Mouse (Mus musculus): Measurements from ENCODE around the gene Eps8. TPM values are rescaled to one million over a fixed set of nuclear protein-coding genes. Genes with fewer than 3 reads are reported as not detected.
A peak's percentile ranks its signal among the peaks of the same experiment; 100 is the strongest.
"Not testable (repeated sequence)": the region's sequence is repeated elsewhere in the genome, so short reads cannot be mapped to it uniquely, and the experiment has no call there.

The Eps8 gene
- polyA plus RNA-seq, 1 experiment from 2014 or later, result 5.5 TPM

DNA sequence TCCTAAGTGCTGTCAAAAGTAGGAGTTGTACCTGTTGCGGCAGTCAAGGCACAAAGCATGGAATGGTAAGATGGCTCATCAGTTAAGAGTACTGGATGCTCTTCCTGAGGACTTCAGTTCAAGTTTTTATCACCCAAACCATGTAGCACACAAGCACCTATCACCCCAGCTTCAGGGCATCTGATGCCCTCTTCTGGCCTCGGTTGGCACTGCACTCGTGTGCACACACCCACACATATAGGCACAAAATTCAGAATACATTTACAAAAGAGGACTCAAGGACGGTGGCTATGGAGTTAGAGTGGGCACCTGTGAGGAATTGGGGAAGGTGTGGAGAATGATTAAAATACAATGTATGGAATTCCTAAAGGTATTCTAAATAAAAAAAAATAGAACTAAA, 185.1 kb downstream of the Eps8 start:
- H3K4me1 ChIP-seq, result peaks cover 23% of the 10 kb centered on the region
- 94% methylated on average over 4 of the region's 4 CpGs for WGBS
- H3K36me3 ChIP-seq, result no peaks in the 10 kb centered on the region
- H3K9me3 ChIP-seq (replicated peaks), result 0 out of 2 replicates have a peak, but pooled peaks cover 4% of the 10 kb centered on the region
- no peaks in the 10 kb centered on the region for H3K27me3 ChIP-seq (ENCODE audit: low read depth, poor library complexity, severe bottlenecking)
- H3K4me3 ChIP-seq, result no peak overlapping the region
- DNase-seq (ENCODE audit: low spot score), result no peak
- H3K27ac ChIP-seq (replicated peaks), result no peak overlapping the region

DNA sequence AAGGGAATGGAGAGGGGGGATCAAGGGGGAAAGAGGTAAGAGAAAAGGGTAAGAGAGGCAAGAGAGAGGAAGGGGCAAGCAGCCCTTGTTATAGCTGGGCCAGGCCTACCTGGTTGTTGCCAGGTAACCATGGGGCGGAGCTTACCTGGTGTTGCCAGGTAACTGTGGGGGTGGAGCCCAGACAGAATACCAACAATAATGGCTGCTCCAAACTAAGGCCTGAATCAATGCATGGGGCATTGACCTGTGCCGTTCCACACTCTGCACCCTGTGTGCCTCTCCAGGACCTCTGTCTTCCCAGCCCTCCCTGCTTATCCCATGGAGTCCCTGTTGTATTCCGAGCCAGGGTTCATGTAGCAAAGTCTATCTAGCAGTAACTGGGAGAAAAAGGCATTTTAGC, 187.0 kb downstream of the Eps8 start:
- Histone ChIP-seq H3K36me3 (no peaks in the 10 kb centered on the region), H3K4me3 (no peak overlapping the region), H3K4me1 (peaks cover 23% of the 10 kb centered on the region), H3K27me3 (ENCODE audit: low read depth, poor library complexity, severe bottlenecking) (no peaks in the 10 kb centered on the region), H3K9me3 (replicated peaks) (0 out of 2 replicates have a peak, but pooled peaks cover 4% of the 10 kb centered on the region), H3K27ac (replicated peaks) (no peak overlapping the region; the same call in 1 of the 2 replicates)
- WGBS, result 83% methylated on average over 3 of the region's 3 CpGs
- DNase-seq (ENCODE audit: low spot score), result no peak

DNA sequence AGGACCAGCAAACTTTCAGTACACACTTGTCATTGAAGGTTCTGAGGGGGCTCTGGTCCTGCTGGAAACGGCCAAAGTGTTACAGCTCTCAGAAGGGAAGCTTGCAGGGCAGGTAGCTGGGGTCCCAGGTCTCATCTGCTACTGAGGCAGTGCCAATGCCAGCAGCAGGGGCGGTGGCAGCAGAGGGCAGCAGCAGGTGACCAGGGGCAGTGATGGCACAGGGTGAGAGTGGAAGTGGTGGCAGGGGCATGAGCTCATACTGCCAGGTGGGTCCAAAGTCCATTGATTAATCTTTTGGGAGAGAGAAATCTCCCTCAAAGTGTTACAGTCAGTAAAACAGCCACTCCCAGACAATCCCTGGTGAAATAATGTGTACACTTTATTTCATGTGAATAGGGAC, 188.4 kb downstream of the Eps8 start:
- no peak for DNase-seq (ENCODE audit: low spot score)
- H3K9me3 ChIP-seq (replicated peaks), result 0 out of 2 replicates have a peak, but pooled peaks cover 4% of the 10 kb centered on the region
- no peaks in the 10 kb centered on the region for H3K36me3 ChIP-seq
- no peaks in the 10 kb centered on the region for H3K27me3 ChIP-seq (ENCODE audit: low read depth, poor library complexity, severe bottlenecking)
- peaks cover 12% of the 10 kb centered on the region for H3K4me1 ChIP-seq
- H3K27ac ChIP-seq (replicated peaks), result no peak overlapping the region
- WGBS, result 72% methylated on average over 2 of the region's 2 CpGs
- no peak overlapping the region for H3K4me3 ChIP-seq

DNA sequence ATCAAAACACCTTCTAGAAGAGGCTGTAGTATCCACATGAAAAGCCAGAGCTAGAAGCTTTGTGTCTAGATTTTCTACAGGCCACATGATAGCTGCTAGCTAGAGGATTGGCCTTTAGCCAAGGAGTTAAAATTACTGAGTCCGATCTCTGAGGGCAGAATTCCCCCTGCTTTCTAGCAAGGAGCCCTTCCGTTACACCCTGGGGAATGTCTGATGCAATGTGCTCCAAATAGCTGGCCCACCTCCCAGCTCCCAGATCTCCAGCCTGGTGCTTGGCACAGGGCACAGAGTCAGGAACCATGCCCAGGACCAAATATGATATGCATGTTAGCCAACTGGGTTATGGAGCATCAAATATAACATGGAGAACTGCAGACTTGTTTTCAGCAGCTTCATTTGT, 189.4 kb downstream of the Eps8 start:
- Histone ChIP-seq H3K36me3 (no peaks in the 10 kb centered on the region), H3K27me3 (ENCODE audit: low read depth, poor library complexity, severe bottlenecking) (no peaks in the 10 kb centered on the region), H3K9me3 (replicated peaks) (0 out of 2 replicates have a peak, but pooled peaks cover 4% of the 10 kb centered on the region), H3K4me3 (no peak overlapping the region), H3K27ac (replicated peaks) (no peak overlapping the region), H3K4me1 (peaks cover 4% of the 10 kb centered on the region; the same call in 1 of the 2 replicates)
- WGBS, result 75% methylated on average over 2 of the region's 2 CpGs
- no peak for DNase-seq (ENCODE audit: low spot score)

DNA sequence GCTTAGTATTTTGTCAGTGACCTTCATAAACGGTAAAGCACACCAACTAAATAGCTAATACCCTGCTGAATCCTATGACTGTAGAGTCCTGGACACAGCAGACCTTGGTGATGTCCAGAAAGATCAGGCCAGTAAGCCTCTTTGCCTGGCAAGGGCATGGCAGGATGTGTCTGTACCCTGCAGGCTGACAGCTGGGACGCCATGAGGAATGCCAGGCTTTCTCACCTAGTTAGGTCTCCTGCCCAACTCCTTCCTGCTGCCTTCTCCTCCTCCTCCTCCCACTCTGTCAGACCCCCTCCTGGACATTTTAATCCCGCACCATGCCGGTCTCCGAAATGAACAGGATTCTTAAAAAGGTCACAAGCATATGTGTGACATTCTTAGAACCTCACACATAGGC, 190.9 kb downstream of the Eps8 start:
- H3K36me3 ChIP-seq, result no peaks in the 10 kb centered on the region
- no peaks in the 10 kb centered on the region for H3K27me3 ChIP-seq (ENCODE audit: low read depth, poor library complexity, severe bottlenecking)
- no peak overlapping the region for H3K27ac ChIP-seq (replicated peaks)
- H3K4me1 ChIP-seq, result peaks cover 4% of the 10 kb centered on the region; the same call in 1 of the 2 replicates
- no peak for DNase-seq (ENCODE audit: low spot score)
- H3K4me3 ChIP-seq, result no peak overlapping the region
- 87% methylated on average over 5 of the region's 5 CpGs for WGBS
- no peaks in the 10 kb centered on the region for H3K9me3 ChIP-seq (replicated peaks)

DNA sequence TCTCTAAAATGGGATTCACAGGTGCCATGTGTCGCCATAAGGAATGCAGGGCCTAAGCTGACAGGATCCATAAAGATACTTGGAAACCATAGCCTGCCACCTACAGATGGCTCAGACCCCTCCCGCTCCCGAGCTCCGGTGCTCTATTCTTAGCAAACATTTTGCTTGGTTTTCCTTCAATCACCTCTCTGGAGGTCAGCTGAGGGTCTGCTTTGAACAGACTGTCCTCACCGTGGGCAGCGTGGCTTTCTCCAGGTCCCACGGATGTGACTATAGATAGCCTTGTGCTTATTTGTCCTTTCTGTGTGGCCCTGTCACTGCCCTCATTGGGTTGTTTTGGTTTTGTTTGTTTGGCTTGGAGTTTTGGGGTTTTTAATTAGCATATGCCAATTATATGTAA, 196.5 kb downstream of the Eps8 start:
- H3K4me1 ChIP-seq, result peaks cover 9% of the 10 kb centered on the region
- H3K27me3 ChIP-seq (ENCODE audit: low read depth, poor library complexity, severe bottlenecking), result no peaks in the 10 kb centered on the region
- no peak overlapping the region for H3K4me3 ChIP-seq
- H3K36me3 ChIP-seq, result no peaks in the 10 kb centered on the region
- H3K9me3 ChIP-seq (replicated peaks), result no peaks in the 10 kb centered on the region
- H3K27ac ChIP-seq (replicated peaks), result no peak overlapping the region
- WGBS, result 89% methylated on average over 7 of the region's 7 CpGs
- DNase-seq (ENCODE audit: low spot score), result no peak

DNA sequence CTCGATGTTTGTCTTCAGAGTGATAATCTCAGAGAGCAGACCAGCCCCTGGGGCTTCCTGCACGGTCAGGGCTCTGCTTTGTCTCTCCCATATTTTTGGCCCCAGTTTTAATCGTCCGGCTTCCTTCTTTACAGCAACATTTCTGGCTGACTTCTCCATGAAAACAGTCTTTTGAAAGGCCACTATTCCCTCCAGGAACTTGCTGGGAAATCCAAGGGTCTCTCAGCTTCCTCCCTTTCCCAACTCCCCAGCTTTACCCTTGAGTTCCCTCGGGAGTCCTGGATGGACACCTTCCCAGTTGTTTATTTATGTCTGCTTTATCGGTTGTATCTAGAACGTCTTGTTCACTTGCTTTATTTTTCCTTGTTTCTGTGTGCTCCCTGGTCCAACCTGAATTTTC, 197.5 kb downstream of the Eps8 start:
- 56% methylated on average over 7 of the region's 7 CpGs for WGBS
- no peak overlapping the region for H3K4me3 ChIP-seq
- H3K9me3 ChIP-seq (replicated peaks), result no peaks in the 10 kb centered on the region
- H3K27ac ChIP-seq (replicated peaks), result no peak overlapping the region
- peaks cover 9% of the 10 kb centered on the region for H3K4me1 ChIP-seq
- no peaks in the 10 kb centered on the region for H3K36me3 ChIP-seq
- no peaks in the 10 kb centered on the region for H3K27me3 ChIP-seq (ENCODE audit: low read depth, poor library complexity, severe bottlenecking)
- DNase-seq (ENCODE audit: low spot score), result no peak

DNA sequence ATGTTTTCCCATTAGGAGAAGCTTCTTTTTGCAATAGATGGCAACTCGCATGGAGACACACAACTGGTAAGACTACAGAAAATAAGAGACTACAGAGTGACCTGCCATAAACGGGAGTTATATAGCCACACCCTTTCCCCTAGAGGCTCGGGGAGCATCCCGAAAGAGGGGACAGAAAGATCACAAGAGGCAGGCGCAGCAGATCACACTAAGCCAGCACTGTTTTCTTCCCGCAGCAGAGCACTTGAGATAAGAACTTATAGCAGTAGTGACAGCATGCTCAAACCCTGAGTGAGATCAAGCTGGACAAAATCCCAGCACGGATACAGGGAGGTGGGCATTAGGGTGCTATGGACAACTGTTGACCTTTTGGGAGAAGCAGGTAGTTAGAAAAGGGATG, 198.6 kb downstream of the Eps8 start:
- Histone ChIP-seq H3K36me3 (no peaks in the 10 kb centered on the region), H3K27ac (replicated peaks) (0 out of 2 replicates have a peak overlapping the region, but pooled peaks have one; percentile 38), H3K27me3 (ENCODE audit: low read depth, poor library complexity, severe bottlenecking) (no peaks in the 10 kb centered on the region), H3K4me3 (no peak overlapping the region), H3K9me3 (replicated peaks) (no peaks in the 10 kb centered on the region), H3K4me1 (peaks cover 9% of the 10 kb centered on the region)
- 78% methylated on average over 7 of the region's 7 CpGs for WGBS
- DNase-seq (ENCODE audit: low spot score), result no peak

DNA sequence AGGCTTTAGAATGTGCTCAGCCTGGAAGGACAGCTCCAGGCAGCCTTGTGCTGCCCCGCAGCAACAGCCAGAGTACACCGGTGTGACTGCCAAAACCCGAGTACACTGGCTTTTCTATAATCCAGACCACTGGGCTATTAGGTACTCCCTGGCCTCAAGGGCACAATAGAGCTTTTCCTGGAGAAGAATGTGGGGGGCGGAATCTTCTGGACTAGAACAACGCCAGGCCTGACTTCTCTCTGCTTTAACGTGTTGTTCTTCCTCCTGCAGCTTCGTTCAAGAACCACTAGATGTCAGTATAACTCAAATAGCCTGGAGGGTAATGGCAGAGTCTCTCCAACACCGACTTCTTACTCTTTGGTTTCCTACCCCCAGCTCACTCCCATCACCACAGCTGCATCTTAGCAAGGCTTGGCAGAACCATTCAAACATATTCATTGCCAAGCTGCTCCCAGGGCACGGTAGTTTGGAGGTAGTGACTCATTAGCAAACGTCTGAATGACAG, 199.1 kb downstream of the Eps8 start:
- Histone ChIP-seq H3K9me3 (replicated peaks) (no peaks in the 10 kb centered on the region), H3K4me1 (peaks cover 9% of the 10 kb centered on the region), H3K27me3 (ENCODE audit: low read depth, poor library complexity, severe bottlenecking) (no peaks in the 10 kb centered on the region), H3K27ac (replicated peaks) (0 out of 2 replicates have a peak overlapping the region, but pooled peaks have one; percentile 38), H3K36me3 (no peaks in the 10 kb centered on the region), H3K4me3 (no peak overlapping the region)
- 13% methylated on average over 10 of the region's 10 CpGs for WGBS
- DNase-seq (ENCODE audit: low spot score), result peak; percentile 37

DNA sequence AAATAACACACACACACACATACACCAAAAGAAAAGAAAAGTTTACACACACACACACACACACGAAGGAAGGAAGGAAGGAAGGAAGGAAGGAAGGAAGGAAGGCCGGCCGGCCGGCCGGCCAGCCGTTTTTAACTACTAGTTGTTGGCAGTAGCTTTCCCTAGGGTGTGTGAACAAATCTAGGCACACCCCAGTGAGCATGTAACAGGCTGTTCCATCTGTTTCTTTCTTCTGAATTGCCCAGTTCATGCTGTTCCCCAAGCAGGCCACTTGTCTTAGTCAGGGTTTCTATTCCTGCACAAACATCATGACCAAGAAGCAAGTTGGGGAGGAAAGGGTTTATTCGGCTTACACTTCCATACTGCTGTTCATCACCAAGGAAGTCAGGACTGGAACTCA, 208.6 kb downstream of the Eps8 start:
- H3K4me3 ChIP-seq; DNase-seq (ENCODE audit: low spot score); H3K9me3 ChIP-seq (replicated peaks); H3K27me3 ChIP-seq (ENCODE audit: low read depth, poor library complexity, severe bottlenecking); H3K27ac ChIP-seq (replicated peaks); H3K4me1 ChIP-seq: not testable (repeated sequence)
- 97% methylated on average over 6 of the region's 7 CpGs for whole genome bisulfite sequencing
- H3K36me3 ChIP-seq, result peaks cover 15% of the 10 kb centered on the region

DNA sequence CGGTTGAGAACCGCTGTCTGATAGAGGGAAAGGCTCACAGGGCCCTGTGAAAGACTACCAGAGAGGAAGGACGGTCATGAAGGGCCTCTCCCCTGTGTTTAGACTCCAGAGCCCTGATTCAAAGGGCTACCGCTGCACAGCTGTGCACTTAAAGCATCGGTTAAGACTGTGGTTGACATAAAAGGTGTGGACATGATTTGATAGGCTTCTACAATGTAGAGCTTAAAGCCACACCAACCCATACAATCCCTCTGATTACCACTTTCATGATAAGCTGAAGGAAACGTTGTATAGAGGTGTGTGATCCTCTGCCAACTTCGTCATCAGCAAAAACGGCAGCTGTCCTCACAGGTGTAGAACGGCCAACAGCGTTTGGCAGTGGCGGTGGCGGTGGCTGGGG, 211.6 kb downstream of the Eps8 start:
- H3K4me1 ChIP-seq, result peaks cover 7% of the 10 kb centered on the region
- DNase-seq (ENCODE audit: low spot score), result no peak
- 91% methylated on average over 12 of the region's 12 CpGs for WGBS
- H3K27ac ChIP-seq (replicated peaks), result no peak overlapping the region
- no peak overlapping the region for H3K4me3 ChIP-seq
- H3K27me3 ChIP-seq (ENCODE audit: low read depth, poor library complexity, severe bottlenecking), result peaks cover 7% of the 10 kb centered on the region; the same call in 1 of the 2 replicates
- H3K9me3 ChIP-seq (replicated peaks), result no peaks in the 10 kb centered on the region
- peaks cover 15% of the 10 kb centered on the region for H3K36me3 ChIP-seq

DNA sequence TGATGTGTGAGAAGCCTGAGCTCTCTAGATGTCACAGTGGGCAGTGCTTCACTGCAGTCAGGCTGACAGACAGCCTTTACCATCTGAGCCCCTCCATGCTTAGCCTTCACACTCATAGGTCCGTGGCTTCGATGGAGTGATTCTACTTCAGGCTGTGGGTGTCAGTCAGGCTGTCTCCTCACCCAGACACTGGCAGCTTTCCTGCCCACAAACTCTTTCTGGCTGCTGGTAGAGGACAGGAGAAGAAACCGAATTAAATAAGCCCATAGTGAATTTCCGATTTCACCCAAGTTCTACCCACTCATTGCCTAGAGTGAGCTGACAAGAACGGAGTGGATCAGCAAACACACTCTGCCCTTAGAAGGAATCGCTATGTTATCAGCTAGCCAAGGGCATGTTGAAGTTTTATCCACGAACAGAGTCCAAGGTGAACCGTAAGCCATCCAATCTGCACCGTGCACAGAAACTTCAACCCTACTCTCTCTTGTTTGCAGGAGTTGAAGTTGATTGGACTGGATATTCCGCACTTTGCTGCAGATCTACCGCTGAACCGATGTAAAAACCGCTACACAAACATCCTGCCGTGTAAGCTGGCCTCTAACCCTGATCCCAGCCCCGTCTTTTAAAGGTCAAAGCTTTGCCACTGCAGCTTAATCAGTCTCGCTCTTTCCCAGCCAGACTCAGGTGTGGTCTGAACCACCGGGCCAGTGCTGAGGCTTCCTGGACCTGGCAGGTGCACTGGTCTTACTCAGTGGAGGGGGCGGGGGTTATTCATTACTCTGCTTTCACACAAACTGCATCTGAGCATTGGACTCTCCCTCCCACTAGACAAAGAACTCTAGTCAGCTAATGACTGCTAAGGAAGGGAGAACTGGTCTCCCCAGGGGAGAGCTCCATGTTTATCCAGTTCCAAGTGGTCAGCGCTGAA, 213.9 kb downstream of the Eps8 start:
- Histone ChIP-seq H3K4me1 (peaks cover 17% of the 10 kb centered on the region), H3K9me3 (replicated peaks) (no peaks in the 10 kb centered on the region), H3K27me3 (ENCODE audit: low read depth, poor library complexity, severe bottlenecking) (peaks cover 11% of the 10 kb centered on the region; the same call in 1 of the 2 replicates), H3K4me3 (no peak overlapping the region), H3K27ac (replicated peaks) (no peak overlapping the region), H3K36me3 (peaks cover 15% of the 10 kb centered on the region)
- DNase-seq (ENCODE audit: low spot score), result no peak
- WGBS, result 85% methylated on average over 19 of the region's 19 CpGs
